Mouse (Mus musculus) brain, embryonic 14.5 days (tissue): ENCODE measurements around the gene Sult1e1. TPM values are rescaled to one million over a fixed set of nuclear protein-coding genes. Genes with fewer than 3 reads are reported as not detected.

Source experiments
- DNase-seq: peaks from one replicate; pipeline ENCODE4 v3.0.0-alpha.2; 2011; ENCODE audit warnings: low read depth
- CTCF ChIP-seq: fragments of 200-500 bp; IDR thresholded peaks from 2 replicates; pipeline ENCODE4 v1.5.1; 2012; ENCODE audit warnings: inconsistent platforms, mild to moderate bottlenecking, moderate library complexity, borderline replicate concordance; ENCODE audit not compliant: insufficient read depth, insufficient read length; ENCODE audit errors: extremely low read depth
- POLR2A ChIP-seq: fragments of 200-500 bp; IDR thresholded peaks from 2 replicates; pipeline ENCODE4 v1.6.1; 2012; ENCODE audit warnings: mild to moderate bottlenecking, inconsistent platforms, borderline replicate concordance; ENCODE audit not compliant: poor library complexity, insufficient read depth, insufficient read length, severe bottlenecking; ENCODE audit errors: extremely low read depth
- polyA plus RNA-seq: library from polyadenylated mRNA; depleted of rRNA; stranded (reverse); fragments of >200 nt; gene quantifications from 2 replicates; pipeline ENCODE4 v1.2.3, GENCODE M21; 2012; rRNA removed

The Sult1e1 gene
- polyA plus RNA-seq, 1 experiment, result not detected

DNA sequence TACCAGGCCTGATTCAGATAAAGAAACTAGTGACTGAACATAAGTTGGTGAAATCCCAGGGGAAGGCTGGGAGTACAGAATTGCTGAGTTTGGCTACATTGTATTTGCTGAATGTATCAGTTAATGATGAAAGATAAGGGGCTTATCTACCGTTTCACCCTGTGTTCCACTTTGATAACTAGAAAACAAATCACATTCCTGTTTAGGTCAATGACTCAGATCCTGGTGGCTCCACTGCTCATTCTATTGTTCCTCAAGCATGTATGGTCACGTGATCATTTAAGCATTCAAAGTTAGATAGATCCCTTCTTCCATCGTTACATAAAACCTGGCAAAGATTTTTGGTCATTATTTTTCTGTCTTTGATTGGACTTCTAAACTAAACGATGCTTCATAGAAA, 28.9 kb downstream of the Sult1e1 start:
- no peak for DNase-seq
- TF ChIP-seq POLR2A (no peak), CTCF (no peak)

DNA sequence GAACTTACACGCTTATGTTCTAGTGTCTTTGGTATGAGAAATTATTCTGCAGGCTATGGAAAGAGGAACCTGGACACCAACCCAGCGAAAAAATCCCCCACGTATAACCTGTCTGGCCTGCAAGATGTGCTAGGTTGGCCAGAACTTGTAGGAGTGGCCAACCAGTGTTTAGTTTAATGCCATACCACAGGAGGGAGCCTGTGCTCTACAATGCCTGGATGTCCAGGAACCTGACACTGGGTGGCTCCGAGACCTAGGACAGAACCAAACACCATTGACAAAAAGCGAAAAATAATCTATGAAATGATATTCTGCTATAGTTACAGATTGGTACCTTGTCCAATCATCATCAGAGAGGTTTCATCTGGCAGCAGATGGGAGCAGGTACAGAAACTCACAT, 31.2 kb downstream of the Sult1e1 start:
- TF ChIP-seq CTCF (no peak), POLR2A (no peak)
- no peak for DNase-seq

DNA sequence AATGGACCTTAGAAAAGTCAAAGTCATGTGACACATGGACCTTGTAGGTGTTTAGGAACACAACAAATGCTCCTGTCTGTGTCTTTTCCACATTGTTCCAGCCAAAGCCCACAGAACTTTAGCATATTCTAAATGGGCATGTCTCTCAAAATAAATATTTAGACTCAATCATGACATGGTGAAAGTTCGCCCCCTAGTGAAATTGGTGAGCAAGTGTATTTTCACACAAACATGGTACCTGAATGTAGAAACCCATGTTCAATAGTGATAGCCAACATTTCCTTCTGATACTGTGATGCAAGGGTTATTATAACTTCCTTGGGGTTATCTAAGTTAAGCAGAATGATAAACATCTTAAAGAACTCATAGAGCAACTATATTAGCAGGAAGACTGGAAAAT, 40.5 kb downstream of the Sult1e1 start:
- DNase-seq, result no peak
- TF ChIP-seq POLR2A, result no peak
- TF ChIP-seq CTCF, result no peak

DNA sequence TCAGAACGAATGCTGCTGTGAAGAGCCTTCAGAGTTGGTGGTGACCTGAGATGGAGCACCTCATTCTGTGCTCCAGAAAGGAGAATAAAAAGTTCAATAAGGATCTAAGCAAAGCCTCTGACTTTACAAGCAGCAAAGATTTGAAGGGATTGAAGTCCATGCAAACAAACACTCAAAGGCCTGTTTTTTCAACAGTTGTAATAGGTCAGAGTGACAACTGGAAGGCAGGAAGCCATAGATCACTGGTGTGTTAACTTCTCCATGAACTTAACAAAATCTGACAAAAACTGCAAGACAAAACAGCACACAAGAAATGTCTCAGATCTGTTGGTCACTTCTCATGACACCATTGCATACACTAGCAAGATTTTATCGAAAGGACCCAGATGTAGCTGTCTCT, 53.3 kb downstream of the Sult1e1 start, which contains the start of gene Sult1b1:
TSS of gene Sult1b1 (minus strand) at position 85 of the 400 bp plus-strand sequence.
- no peak for DNase-seq
- TF ChIP-seq POLR2A (no peak), CTCF (no peak)

DNA sequence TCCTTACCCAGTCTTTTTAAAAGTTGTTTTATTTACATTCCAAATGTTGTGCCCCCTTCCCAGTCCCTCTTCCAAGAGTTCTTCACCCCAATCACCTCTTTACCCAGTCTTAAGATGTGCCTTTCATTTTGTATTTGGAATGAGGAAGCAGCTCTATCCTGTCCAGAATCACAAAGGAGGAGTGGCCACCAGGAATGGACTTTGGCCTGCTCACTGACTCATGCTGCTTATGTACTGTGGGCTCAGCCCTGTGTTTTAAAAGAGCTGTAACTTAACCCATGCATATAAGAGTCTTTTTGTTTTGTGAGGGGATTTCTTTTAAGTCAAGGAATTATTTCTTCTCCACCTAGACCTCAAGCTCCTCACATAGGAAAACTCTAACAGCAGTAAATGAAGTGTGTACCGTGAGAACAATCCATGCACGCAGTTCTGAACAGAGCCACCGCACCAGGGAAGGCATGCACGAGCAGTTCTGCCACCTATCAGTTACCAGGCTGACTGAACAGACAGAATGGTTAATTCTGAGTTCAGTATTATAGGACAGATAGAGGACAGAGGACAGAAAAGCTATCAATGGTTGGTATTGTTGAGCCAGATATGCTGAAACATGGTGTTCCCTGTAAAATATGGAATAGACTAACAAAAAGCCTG, 55.3 kb downstream of the Sult1e1 start:
- TF ChIP-seq CTCF (no peak), POLR2A (no peak)
- DNase-seq, result peak; percentile 2

DNA sequence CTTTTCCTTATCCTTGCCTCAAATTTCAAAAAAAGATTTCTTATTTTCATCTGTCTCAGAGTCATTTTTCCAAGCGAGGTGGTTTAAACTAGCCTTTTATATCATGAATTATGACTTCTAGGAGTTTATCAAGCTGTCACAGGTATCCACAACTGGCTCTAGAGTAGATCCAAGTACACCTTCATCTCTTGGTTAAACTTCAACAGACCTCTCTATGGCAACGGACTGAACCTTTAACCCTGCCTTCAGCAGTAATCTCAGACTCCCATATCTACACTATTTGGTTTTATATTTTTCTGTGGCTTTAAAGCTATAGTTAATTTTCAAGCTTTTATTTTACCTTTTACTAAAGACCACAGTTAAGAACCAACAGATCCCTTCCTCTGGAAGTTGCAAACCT, 59.1 kb downstream of the Sult1e1 start:
- no peak for DNase-seq
- TF ChIP-seq POLR2A, result no peak
- no peak for TF ChIP-seq CTCF

Other genes with a start within 250 kb of the Sult1e1 start
- gene Ugt2b38, start 167.4 kb downstream of the Sult1e1 start, polyA plus RNA-seq, result not detected in 2 replicates
- not detected in 2 replicates for gene Ugt2a2, start 109.3 kb downstream of the Sult1e1 start, polyA plus RNA-seq
- not detected in 2 replicates for gene Gm43638, start 104.8 kb downstream of the Sult1e1 start, polyA plus RNA-seq
- not detected in 2 replicates for gene Ugt2a1, start 100.7 kb downstream of the Sult1e1 start, polyA plus RNA-seq
- not detected in 2 replicates for gene Sult1b1, start 53.4 kb downstream of the Sult1e1 start, polyA plus RNA-seq
- not detected in 2 replicates for gene Sult1d1, start 22.6 kb downstream of the Sult1e1 start, polyA plus RNA-seq
- not detected in 2 replicates for gene Csn1s1, start 74.6 kb upstream of the Sult1e1 start, polyA plus RNA-seq
- not detected in 2 replicates for gene Csn2, start 108.0 kb upstream of the Sult1e1 start, polyA plus RNA-seq
- gene Csn1s2a, start 183.0 kb upstream of the Sult1e1 start, polyA plus RNA-seq, result not detected in 2 replicates
- gene Csn1s2b, start 216.5 kb upstream of the Sult1e1 start, polyA plus RNA-seq, result not detected in 2 replicates
- not detected in 2 replicates for gene Prr27, start 234.1 kb upstream of the Sult1e1 start, polyA plus RNA-seq